Mouse (Mus musculus): ENCODE data around the gene Inafm1. TPM values are rescaled to one million over a fixed set of nuclear protein-coding genes. Genes with fewer than 3 reads are reported as not detected.

Gene Inafm1
- polyA plus RNA-seq, 1 experiment = 23.1 TPM

GRCm38 (mm10) chr7:16296766-16297390, 23.5 kb upstream of the Inafm1 start:
- TF ChIP-seq POLR2A (IDR thresholded peaks at IDR 0.05; ENCODE audit: low read depth, low read length) (no peak), CTCF (conservative IDR thresholded peaks at IDR 0.05; ENCODE audit: insufficient read depth, insufficient read length, low read depth, low read length) (0 out of 2 replicates have a peak, but pooled peaks have one; percentile 17)
- Histone ChIP-seq H3K27me3 (replicated peaks; ENCODE audit: control insufficient read depth, insufficient read depth, low read length) (no peaks in the 10 kb centered on the region), H3K4me1 (ENCODE audit: control insufficient read depth, insufficient read depth, low read length) (no peaks in the 10 kb centered on the region; the same call in 1 of the 2 replicates), H3K4me3 (ENCODE audit: insufficient read depth, low read depth, low read length) (peak overlapping the region; percentile 8; the same call in 1 of the 2 replicates), H3K36me3 (ENCODE audit: control insufficient read depth, insufficient read depth, low read length) (no peaks in the 10 kb centered on the region), H3K27ac (ENCODE audit: insufficient read depth, low read depth, low read length) (peak overlapping the region; percentile 28)
- 3% methylated on average over 22 of the region's 22 CpGs for WGBS
- peak; percentile 93 for DNase-seq

- no peak for DNase-seq
- Histone ChIP-seq H3K36me3 (ENCODE audit: control insufficient read depth, insufficient read depth, low read length) (no peaks in the 10 kb centered on the region), H3K27me3 (replicated peaks; ENCODE audit: control insufficient read depth, insufficient read depth, low read length) (no peaks in the 10 kb centered on the region), H3K4me1 (ENCODE audit: control insufficient read depth, insufficient read depth, low read length) (no peaks in the 10 kb centered on the region; the same call in 1 of the 2 replicates), H3K27ac (ENCODE audit: insufficient read depth, low read depth, low read length) (no peak overlapping the region; the same call in 1 of the 2 replicates), H3K4me3 (ENCODE audit: insufficient read depth, low read depth, low read length) (no peak overlapping the region)
- WGBS = 29% methylated on average over 2 of the region's 2 CpGs
- TF ChIP-seq CTCF (conservative IDR thresholded peaks at IDR 0.05; ENCODE audit: insufficient read depth, insufficient read length, low read depth, low read length) = no peak
- TF ChIP-seq POLR2A (IDR thresholded peaks at IDR 0.05; ENCODE audit: low read depth, low read length) = no peak
These were observed 22.7 kb upstream of the Inafm1 start for GRCm38 (mm10) chr7:16296146-16296545.

- TF ChIP-seq POLR2A (IDR thresholded peaks at IDR 0.05; ENCODE audit: low read depth, low read length) (no peak), CTCF (conservative IDR thresholded peaks at IDR 0.05; ENCODE audit: insufficient read depth, insufficient read length, low read depth, low read length) (no peak)
- no peaks in the 10 kb centered on the region; the same call in 1 of the 2 replicates for H3K4me1 ChIP-seq (ENCODE audit: control insufficient read depth, insufficient read depth, low read length)
- H3K36me3 ChIP-seq (ENCODE audit: control insufficient read depth, insufficient read depth, low read length) = no peaks in the 10 kb centered on the region
- peak; percentile 90 for DNase-seq
- peak overlapping the region; percentile 93 for H3K27ac ChIP-seq (ENCODE audit: insufficient read depth, low read depth, low read length)
- no peaks in the 10 kb centered on the region for H3K27me3 ChIP-seq (replicated peaks; ENCODE audit: control insufficient read depth, insufficient read depth, low read length)
- 2% methylated on average over 41 of the region's 41 CpGs for WGBS
- H3K4me3 ChIP-seq (ENCODE audit: insufficient read depth, low read depth, low read length) = peak overlapping the region; percentile 62
These were observed 22.0 kb upstream of the Inafm1 start for GRCm38 (mm10) chr7:16295321-16295900.

GRCm38 (mm10) chr7:16294837-16295236, 21.4 kb upstream of the Inafm1 start:
- H3K27me3 ChIP-seq (replicated peaks; ENCODE audit: control insufficient read depth, insufficient read depth, low read length) = no peaks in the 10 kb centered on the region
- peak overlapping the region; percentile 62 for H3K4me3 ChIP-seq (ENCODE audit: insufficient read depth, low read depth, low read length)
- under 1% methylated on average over 23 of the region's 23 CpGs for WGBS
- TF ChIP-seq CTCF (conservative IDR thresholded peaks at IDR 0.05; ENCODE audit: insufficient read depth, insufficient read length, low read depth, low read length) (peak; percentile 96), POLR2A (IDR thresholded peaks at IDR 0.05; ENCODE audit: low read depth, low read length) (no peak)
- H3K27ac ChIP-seq (ENCODE audit: insufficient read depth, low read depth, low read length) = peak overlapping the region; percentile 93
- peak; percentile 96 for DNase-seq
- H3K36me3 ChIP-seq (ENCODE audit: control insufficient read depth, insufficient read depth, low read length) = no peaks in the 10 kb centered on the region
- H3K4me1 ChIP-seq (ENCODE audit: control insufficient read depth, insufficient read depth, low read length) = no peaks in the 10 kb centered on the region; the same call in 1 of the 2 replicates

- Histone ChIP-seq H3K4me3 (ENCODE audit: insufficient read depth, low read depth, low read length) (no peak overlapping the region), H3K36me3 (ENCODE audit: control insufficient read depth, insufficient read depth, low read length) (no peaks in the 10 kb centered on the region), H3K4me1 (ENCODE audit: control insufficient read depth, insufficient read depth, low read length) (no peaks in the 10 kb centered on the region; the same call in 1 of the 2 replicates), H3K27ac (ENCODE audit: insufficient read depth, low read depth, low read length) (no peak overlapping the region), H3K27me3 (replicated peaks; ENCODE audit: control insufficient read depth, insufficient read depth, low read length) (no peaks in the 10 kb centered on the region)
- TF ChIP-seq POLR2A (IDR thresholded peaks at IDR 0.05; ENCODE audit: low read depth, low read length) (no peak), CTCF (conservative IDR thresholded peaks at IDR 0.05; ENCODE audit: insufficient read depth, insufficient read length, low read depth, low read length) (peak; percentile 39)
- 19% methylated on average over 4 of the region's 4 CpGs for WGBS
- peak; percentile 49 for DNase-seq
These were observed 20.9 kb upstream of the Inafm1 start for GRCm38 (mm10) chr7:16294346-16294745.

GRCm38 (mm10) chr7:16287791-16288190, 14.4 kb upstream of the Inafm1 start:
- Histone ChIP-seq H3K27me3 (replicated peaks; ENCODE audit: control insufficient read depth, insufficient read depth, low read length) (no peaks in the 10 kb centered on the region), H3K4me1 (ENCODE audit: control insufficient read depth, insufficient read depth, low read length) (no peaks in the 10 kb centered on the region), H3K4me3 (ENCODE audit: insufficient read depth, low read depth, low read length) (no peak overlapping the region), H3K36me3 (ENCODE audit: control insufficient read depth, insufficient read depth, low read length) (no peaks in the 10 kb centered on the region), H3K27ac (ENCODE audit: insufficient read depth, low read depth, low read length) (no peak overlapping the region)
- DNase-seq = no peak
- TF ChIP-seq CTCF (conservative IDR thresholded peaks at IDR 0.05; ENCODE audit: insufficient read depth, insufficient read length, low read depth, low read length) (no peak), POLR2A (IDR thresholded peaks at IDR 0.05; ENCODE audit: low read depth, low read length) (no peak)
- 79% methylated on average over 1 of the region's 1 CpGs for WGBS

- 66% methylated on average over 2 of the region's 2 CpGs for WGBS
- DNase-seq = no peak
- H3K4me3 ChIP-seq (ENCODE audit: insufficient read depth, low read depth, low read length) = peak overlapping the region; percentile 36
- peak overlapping the region; percentile 83; the same call in 1 of the 2 replicates for H3K27ac ChIP-seq (ENCODE audit: insufficient read depth, low read depth, low read length)
- H3K36me3 ChIP-seq (ENCODE audit: control insufficient read depth, insufficient read depth, low read length) = no peaks in the 10 kb centered on the region
- no peaks in the 10 kb centered on the region for H3K4me1 ChIP-seq (ENCODE audit: control insufficient read depth, insufficient read depth, low read length)
- H3K27me3 ChIP-seq (replicated peaks; ENCODE audit: control insufficient read depth, insufficient read depth, low read length) = no peaks in the 10 kb centered on the region
- TF ChIP-seq POLR2A (IDR thresholded peaks at IDR 0.05; ENCODE audit: low read depth, low read length) (no peak), CTCF (conservative IDR thresholded peaks at IDR 0.05; ENCODE audit: insufficient read depth, insufficient read length, low read depth, low read length) (no peak)
These were observed 13.6 kb upstream of the Inafm1 start for GRCm38 (mm10) chr7:16287016-16287415.

All from kidney, adult 2 months (tissue).